15 mouse cellular contexts compared by ENCODE assay signal in genomic region chr16:43465921-43466748, GRCm38 (mm10).
DNase-seq lines count a peak whose midpoint lies in the region; ATAC-seq and TF ChIP-seq lines count a peak whose summit lies in the region.
"Had no signal": no experiment of that assay in that cellular context is flagged by ENCODE, and none has a peak within 500 bp of the region (broad histone marks: within the 10 kb centered on the region; RNA-seq: fewer than 3 reads in every experiment).

No protein-coding gene starts in this region.

- H3K36me3 ChIP-seq in heart, postnatal 0 days (replicated peaks; ENCODE audit: control insufficient read depth, insufficient read depth, low read length) = no peaks in the 10 kb centered on the region
- H3K36me3 ChIP-seq in heart, embryonic 11.5 days (ENCODE audit: control insufficient read depth, insufficient read depth, low read length) = no peaks in the 10 kb centered on the region
- H3K36me3 ChIP-seq in forebrain, embryonic 16.5 days (ENCODE audit: control insufficient read depth, insufficient read depth) = no peaks in the 10 kb centered on the region
- H3K36me3 ChIP-seq: limb, embryonic 15.5 days; neural tube, embryonic 12.5 days had no signal

- peak overlapping the region; percentile 69; the same call in 1 of the 2 replicates for H3K27ac ChIP-seq in heart, postnatal 0 days (ENCODE audit: low read depth)
- H3K27ac ChIP-seq in heart, embryonic 11.5 days (ENCODE audit: low read depth, low read length) = no peak overlapping the region
- H3K27ac ChIP-seq in forebrain, embryonic 16.5 days (ENCODE audit: low read length) = peak overlapping the region; percentile 70
- H3K27ac ChIP-seq: limb, embryonic 15.5 days; neural tube, embryonic 12.5 days had no signal

- no peak for DNase-seq in cerebellum, postnatal 4 days (ENCODE audit: low spot score in 2 of 2)
- DNase-seq in heart, postnatal 0 days (ENCODE audit: low spot score) = no peak
- peak; percentile 52 for DNase-seq in NIH3T3 (ENCODE audit: low read depth)
- no peak for DNase-seq in thymus, postnatal 0 days (ENCODE audit: low spot score)
- no peak for DNase-seq in urinary bladder, adult 18-20 months (ENCODE audit: low spot score in 2 of 2)
- DNase-seq: B cell, adult 2 months; kidney, postnatal 36 days; lung, adult 2 months; thymus, postnatal 36 days had no signal

- H3K4me1 ChIP-seq in heart, postnatal 0 days (ENCODE audit: control insufficient read depth, insufficient read depth) = peaks cover 21% of the 10 kb centered on the region
- peaks cover 10% of the 10 kb centered on the region for H3K4me1 ChIP-seq in heart, embryonic 11.5 days (ENCODE audit: control insufficient read depth, insufficient read depth, low read length)
- peaks cover 40% of the 10 kb centered on the region for H3K4me1 ChIP-seq in forebrain, embryonic 16.5 days (replicated peaks; ENCODE audit: control insufficient read depth, insufficient read depth, low read length)

- H3K4me2 ChIP-seq in heart, postnatal 0 days (ENCODE audit: low read depth, low read length) = no peak overlapping the region
- H3K4me2 ChIP-seq in heart, embryonic 11.5 days = no peak overlapping the region
- no peak overlapping the region for H3K4me2 ChIP-seq in forebrain, embryonic 16.5 days (ENCODE audit: low read length)
- H3K4me2 ChIP-seq: limb, embryonic 15.5 days; neural tube, embryonic 12.5 days had no signal

- TF ChIP-seq EP300 in heart, postnatal 0 days (IDR thresholded peaks at IDR 0.05; ENCODE audit: low read depth) = no peak

- no peak for TF ChIP-seq CTCF in heart, postnatal 0 days (IDR thresholded peaks at IDR 0.05; ENCODE audit: low read depth)

- no peak overlapping the region for H3K9ac ChIP-seq in heart, postnatal 0 days (replicated peaks; ENCODE audit: low read depth, low read length)
- H3K9ac ChIP-seq in heart, embryonic 11.5 days (ENCODE audit: low read depth, low read length) = no peak overlapping the region
- no peak overlapping the region for H3K9ac ChIP-seq in forebrain, embryonic 16.5 days (replicated peaks; ENCODE audit: low read depth, low read length)
- H3K9ac ChIP-seq: limb, embryonic 15.5 days; neural tube, embryonic 12.5 days had no signal

- H3K9me3 ChIP-seq in heart, postnatal 0 days (replicated peaks; ENCODE audit: control insufficient read depth, low read length) = no peaks in the 10 kb centered on the region
- no peaks in the 10 kb centered on the region for H3K9me3 ChIP-seq in heart, embryonic 11.5 days (replicated peaks; ENCODE audit: control insufficient read depth, low read length)
- H3K9me3 ChIP-seq in forebrain, embryonic 16.5 days (ENCODE audit: control insufficient read depth, low read length) = no peaks in the 10 kb centered on the region
- H3K9me3 ChIP-seq: limb, embryonic 15.5 days; neural tube, embryonic 12.5 days had no signal

- WGBS in heart, postnatal 0 days = 91% methylated on average over 9 of the region's 9 CpGs
- 82% methylated on average over 9 of the region's 9 CpGs for WGBS in heart, embryonic 11.5 days (ENCODE audit: insufficient replicate concordance)
- WGBS in forebrain, embryonic 16.5 days = 58% methylated on average over 9 of the region's 9 CpGs

- H3K4me3 ChIP-seq in heart, postnatal 0 days (ENCODE audit: low read depth, low read length) = no peak overlapping the region
- H3K4me3 ChIP-seq in heart, embryonic 11.5 days (ENCODE audit: low read depth, low read length) = no peak overlapping the region
- H3K4me3 ChIP-seq in forebrain, embryonic 16.5 days (replicated peaks; ENCODE audit: low read length) = no peak overlapping the region
- H3K4me3 ChIP-seq: limb, embryonic 15.5 days; neural tube, embryonic 12.5 days had no signal

- no peaks in the 10 kb centered on the region for H3K27me3 ChIP-seq in heart, postnatal 0 days (ENCODE audit: control insufficient read depth, insufficient read depth, low read length)
- no peaks in the 10 kb centered on the region for H3K27me3 ChIP-seq in heart, embryonic 11.5 days (ENCODE audit: control insufficient read depth, insufficient read depth, low read length)
- no peaks in the 10 kb centered on the region for H3K27me3 ChIP-seq in forebrain, embryonic 16.5 days (replicated peaks; ENCODE audit: control insufficient read depth, insufficient read depth, low read length)
- H3K27me3 ChIP-seq: limb, embryonic 15.5 days; neural tube, embryonic 12.5 days had no signal

- ATAC-seq in cerebellum, adult (ENCODE audit: insufficient number of reproducible peaks, low FRiP score, low TSS enrichment) = 0 out of 2 replicates have a peak, but pooled peaks have one; percentile 3
- ATAC-seq in heart, postnatal 0 days (ENCODE audit: insufficient read depth, low read depth) = no peak
- no peak for ATAC-seq in heart, embryonic 11.5 days (replicated peaks; ENCODE audit: insufficient number of reproducible peaks, low FRiP score, low TSS enrichment)
- ATAC-seq in forebrain, embryonic 16.5 days = peak; percentile 19; the same call in 1 of the 2 replicates
- ATAC-seq: midbrain, embryonic 16.5 days had no signal

Comparison
In these comparisons a context has a peak if more than half of its experiments do, and no peak if none do; other contexts are left out.
1. ATAC-seq: peak in cerebellum, adult (single experiment) and forebrain, embryonic 16.5 days (single experiment); none in heart, postnatal 0 days (single experiment) and heart, embryonic 11.5 days (single experiment).